Mouse (Mus musculus) embryo, embryonic 10 days (tissue): Measurements from ENCODE around the gene Zfp414.

Experiments used
- DNase-seq: peaks from one replicate; pipeline ENCODE4 v3.0.0-alpha.2; 2015; ENCODE audit warnings: low spot score

Gene Zfp414

GRCm38 (mm10) chr17:33649781-33650475 is 21.0 kb downstream of the Zfp414 start:
- no peak for DNase-seq

DNA sequence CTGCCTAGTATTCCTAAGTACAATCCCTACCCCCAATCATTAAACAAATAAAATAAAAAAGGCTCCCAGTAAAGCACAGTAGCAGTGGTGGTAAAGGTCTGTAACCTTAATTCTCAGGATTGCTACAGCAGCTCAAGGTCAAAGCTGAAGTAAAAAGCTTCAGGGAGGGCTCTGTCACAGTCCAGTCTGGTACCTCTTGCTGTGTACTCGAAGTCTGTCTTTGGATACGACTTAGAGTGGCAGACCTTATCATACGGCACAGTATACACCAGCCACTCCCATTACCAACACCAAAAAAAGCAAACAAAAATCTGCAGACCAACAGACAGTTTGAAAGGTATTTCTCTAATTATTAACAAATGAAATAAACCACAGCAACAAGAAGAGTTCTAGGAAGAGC is 37.9 kb downstream of the Zfp414 start:
- no peak for DNase-seq

DNA sequence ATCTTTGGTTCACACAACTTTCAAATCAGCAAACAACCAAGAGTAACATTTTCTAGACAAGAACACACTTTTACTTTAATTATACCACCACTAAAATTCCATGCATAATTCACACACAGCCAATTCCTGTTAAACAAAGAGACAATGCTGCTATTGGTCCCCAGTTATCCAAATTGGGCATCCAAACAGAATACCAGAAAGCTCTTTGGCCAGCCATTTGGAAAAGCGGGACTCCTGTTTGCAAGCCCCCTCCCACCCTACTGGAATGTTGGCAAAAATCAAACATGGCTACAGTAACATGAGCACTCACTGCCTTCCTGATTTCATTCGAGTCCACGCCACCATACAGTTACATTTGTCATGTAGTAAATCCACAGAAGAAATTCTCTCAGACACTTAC is 40.8 kb downstream of the Zfp414 start:
- DNase-seq: no peak

- no peak for DNase-seq
Measured at GRCm38 (mm10) chr17:33673837-33674236, 44.9 kb downstream of the Zfp414 start.

DNA sequence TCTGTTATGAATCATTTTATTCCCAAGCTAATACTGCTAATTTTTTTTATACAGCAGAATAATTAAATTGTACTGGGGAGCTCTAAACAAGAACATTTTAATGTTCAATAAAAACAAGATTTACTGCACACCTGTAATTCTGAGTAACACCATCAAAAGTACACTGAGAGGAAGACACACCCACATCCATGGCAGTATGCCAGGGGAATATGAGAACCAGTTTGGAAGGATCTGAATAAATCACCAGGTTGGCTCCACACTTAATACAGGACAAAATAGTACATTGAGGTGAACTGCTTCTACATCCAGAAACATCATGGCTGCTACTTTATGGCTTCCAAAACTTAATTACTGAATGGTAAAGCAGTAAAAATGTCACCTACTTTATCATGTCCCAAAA is 46.6 kb downstream of the Zfp414 start:
- DNase-seq: no peak

DNA sequence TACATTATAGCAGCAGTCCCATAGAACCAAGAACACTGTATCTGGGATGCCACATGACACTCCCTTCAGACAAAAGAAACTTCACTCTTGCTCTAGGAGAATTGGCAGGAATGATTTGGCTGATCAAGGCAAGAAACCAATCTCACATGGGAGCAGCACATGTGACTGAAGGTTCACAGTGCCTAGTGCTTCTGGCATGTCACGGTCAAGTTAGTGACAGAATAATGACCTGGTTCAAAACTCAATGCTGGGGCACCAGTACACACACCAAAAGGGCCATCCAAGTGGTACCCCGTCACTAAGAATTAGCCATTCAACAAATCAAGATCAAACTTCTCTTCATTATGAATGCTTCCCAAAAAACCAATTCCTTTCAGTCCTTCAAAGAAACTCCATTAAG is 47.2 kb downstream of the Zfp414 start:
- no peak for DNase-seq

GRCm38 (mm10) chr17:33678771-33679170 is 49.9 kb downstream of the Zfp414 start:
- no peak for DNase-seq
